Mouse (Mus musculus): ENCODE data around the gene Rasa2. TPM values are rescaled to one million over a fixed set of nuclear protein-coding genes. Genes with fewer than 3 reads are reported as not detected.

The Rasa2 gene
- total and polyA plus RNA-seq, 3 experiments: 9.7 to 9.8 (median 9.8) TPM

- Histone ChIP-seq H3K79me2 (replicated peaks; ENCODE audit: control insufficient read depth, extremely low read depth, insufficient read depth, poor library complexity, severe bottlenecking) (no peaks in the 10 kb centered on the region), H3K36me3 (replicated peaks in 1 of 2; ENCODE audit: control insufficient read depth in 1 of 2, insufficient read depth in 1 of 2, low read length in 1 of 2) (no peaks in the 10 kb centered on the region), H3K27me3 (replicated peaks) (no peaks in the 10 kb centered on the region), H3K4me2 (ENCODE audit: insufficient read depth, low read depth, poor library complexity, severe bottlenecking) (no peak overlapping the region), H3K4me3 (replicated peaks in 1 of 3; ENCODE audit: low read depth in 2 of 3, low read length in 2 of 3, poor library complexity in 1 of 3) (no peak overlapping the region), H3K9ac (ENCODE audit: insufficient read depth, low read depth) (no peak overlapping the region), H3K9me3 (replicated peaks; ENCODE audit: low read length) (no peaks in the 10 kb centered on the region), H3K27ac (ENCODE audit: insufficient read depth, low read depth) (no peak overlapping the region), H3K4me1 (ENCODE audit: control insufficient read depth in 1 of 2, insufficient read depth in 2 of 2) (peaks cover 9 to 22% of the 10 kb centered on the region in 2 experiments)
- dilution Hi-C loops (cut with MboI; ENCODE audit: extremely low pct_ligation_motif_present, extremely low pct_unique_long_range_greater_than_20kb, low sequenced_read_pairs) (no loop called here), in situ Hi-C loops (cut with MboI; ENCODE audit: low pct_ligation_motif_present, low pct_unique_long_range_greater_than_20kb, low sequenced_read_pairs) (loop anchor here (5.0 kb wide), 1 partner anchor 74 kb away; no protein-coding TSS in a partner anchor)
- TF ChIP-seq ZKSCAN1 (IDR thresholded peaks at IDR 0.05; ENCODE audit: borderline replicate concordance, low read depth, low read length): no peak
- TF ChIP-seq RAD21 (IDR thresholded peaks at IDR 0.05; ENCODE audit: low read depth, low read length): no peak
- TF ChIP-seq JUND (conservative IDR thresholded peaks at IDR 0.05; ENCODE audit: low read depth, low read length): no peak
- no peak for TF ChIP-seq USF1 (IDR thresholded peaks at IDR 0.05; ENCODE audit: low read depth, low read length)
- no peak for TF ChIP-seq UBTF (IDR thresholded peaks at IDR 0.05; ENCODE audit: low read depth, low read length)
- no peak for TF ChIP-seq MXI1 (IDR thresholded peaks at IDR 0.05; ENCODE audit: low read depth, low read length)
- TF ChIP-seq MEF2A (IDR thresholded peaks at IDR 0.05; ENCODE audit: borderline replicate concordance, low read depth, low read length): no peak
- TF ChIP-seq GABPA (IDR thresholded peaks at IDR 0.05; ENCODE audit: insufficient replicate concordance, low read depth, low read length): no peak
- no peak for TF ChIP-seq MAZ (IDR thresholded peaks at IDR 0.05; ENCODE audit: low read depth, low read length)
- no peak for TF ChIP-seq E2F4 (IDR thresholded peaks at IDR 0.05; ENCODE audit: insufficient replicate concordance, low read depth, low read length)
- no peak for TF ChIP-seq SMC3 (IDR thresholded peaks at IDR 0.05; ENCODE audit: low read depth, low read length)
- TF ChIP-seq TBP (conservative IDR thresholded peaks at IDR 0.05; ENCODE audit: low read depth, low read length): no peak
- TF ChIP-seq RCOR1 (conservative IDR thresholded peaks at IDR 0.05; ENCODE audit: low read depth, low read length): no peak
- no peak for TF ChIP-seq TCF12 (IDR thresholded peaks at IDR 0.05; ENCODE audit: low read depth, low read length)
- TF ChIP-seq POLR2A (IDR thresholded peaks at IDR 0.05; ENCODE audit: low read depth, low read length): no peak
- TF ChIP-seq KAT2A (IDR thresholded peaks at IDR 0.05; ENCODE audit: insufficient replicate concordance, low read length): no peak
- no peak for DNase-seq (ENCODE audit: extremely low read depth)
These were observed 19.4 kb upstream of the Rasa2 start for GRCm38 (mm10) chr9:96650807-96651206.

- no peak overlapping the region for H3K9ac ChIP-seq (ENCODE audit: insufficient read depth, low read depth)
- H3K4me2 ChIP-seq (ENCODE audit: insufficient read depth, low read depth, poor library complexity, severe bottlenecking): no peak overlapping the region
- H3K79me2 ChIP-seq (replicated peaks; ENCODE audit: control insufficient read depth, extremely low read depth, insufficient read depth, poor library complexity, severe bottlenecking): no peaks in the 10 kb centered on the region
- peaks cover 9 to 22% of the 10 kb centered on the region in 2 experiments for H3K4me1 ChIP-seq (ENCODE audit: control insufficient read depth in 1 of 2, insufficient read depth in 2 of 2)
- H3K9me3 ChIP-seq (replicated peaks; ENCODE audit: low read length): no peaks in the 10 kb centered on the region
- in situ Hi-C loops (cut with MboI; ENCODE audit: low pct_ligation_motif_present, low pct_unique_long_range_greater_than_20kb, low sequenced_read_pairs): loop anchor here (5.0 kb wide), 1 partner anchor 73 kb away; no protein-coding TSS in a partner anchor
- no peak overlapping the region for H3K27ac ChIP-seq (ENCODE audit: insufficient read depth, low read depth)
- no peaks in the 10 kb centered on the region for H3K36me3 ChIP-seq (replicated peaks in 1 of 2; ENCODE audit: control insufficient read depth in 1 of 2, insufficient read depth in 1 of 2, low read length in 1 of 2)
- TF ChIP-seq IRF4 (IDR thresholded peaks at IDR 0.05; ENCODE audit: low read depth, low read length) (no peak), TCF12 (IDR thresholded peaks at IDR 0.05; ENCODE audit: low read depth, low read length) (no peak), USF1 (IDR thresholded peaks at IDR 0.05; ENCODE audit: low read depth, low read length) (no peak), JUND (conservative IDR thresholded peaks at IDR 0.05; ENCODE audit: low read depth, low read length) (no peak), RAD21 (IDR thresholded peaks at IDR 0.05; ENCODE audit: low read depth, low read length) (no peak), NRF1 (IDR thresholded peaks at IDR 0.05; ENCODE audit: low read depth, low read length) (no peak), CHD2 (IDR thresholded peaks at IDR 0.05; ENCODE audit: low read length) (no peak), TBP (conservative IDR thresholded peaks at IDR 0.05; ENCODE audit: low read depth, low read length) (no peak), SMC3 (IDR thresholded peaks at IDR 0.05; ENCODE audit: low read depth, low read length) (no peak), CHD1 (IDR thresholded peaks at IDR 0.05; ENCODE audit: low read depth, low read length) (no peak)
- H3K27me3 ChIP-seq (replicated peaks): no peaks in the 10 kb centered on the region
- DNase-seq (ENCODE audit: extremely low read depth): no peak
- dilution Hi-C loops (cut with MboI; ENCODE audit: extremely low pct_ligation_motif_present, extremely low pct_unique_long_range_greater_than_20kb, low sequenced_read_pairs): no loop called here
- H3K4me3 ChIP-seq (replicated peaks in 1 of 3; ENCODE audit: low read depth in 2 of 3, low read length in 2 of 3, poor library complexity in 1 of 3): no peak overlapping the region
These were observed 18.5 kb upstream of the Rasa2 start for GRCm38 (mm10) chr9:96649924-96650323.
